Mouse (Mus musculus): ENCODE measurements at regions not wholly inside any gene's neighbourhood (a gene's known extent, or its start where the extent isn't known, plus 50 kb on each side); places are given as distances from the start of the nearest gene placed in this dataset.

DNA sequence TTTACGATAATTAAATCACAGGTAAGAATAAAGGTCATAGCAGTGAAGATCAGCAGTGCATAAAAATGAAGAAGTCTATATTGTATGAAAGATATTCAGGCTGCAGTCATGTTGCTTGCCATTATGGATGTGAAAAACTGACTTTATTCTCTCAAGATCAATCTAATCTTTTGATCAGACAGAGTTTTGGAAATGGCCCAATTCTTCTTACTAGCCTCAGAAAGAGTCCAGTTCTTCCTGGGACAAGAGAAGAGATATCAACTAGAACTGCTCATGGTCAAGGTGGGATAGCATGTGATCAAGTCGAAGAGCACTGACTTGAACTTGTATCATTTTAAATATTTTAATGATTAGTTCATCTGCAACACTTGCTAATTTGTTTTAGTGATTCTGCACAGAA lies 350.1 kb downstream of the Tmem161b start:
- no peaks in the 10 kb centered on the region for H3K36me3 ChIP-seq (ENCODE audit: insufficient read depth)
- H3K4me2 ChIP-seq (ENCODE audit: low read depth), result no peak overlapping the region
- H3K4me3 ChIP-seq (ENCODE audit: low read depth, low read length), result no peak overlapping the region
- DNase-seq, result peak; percentile 20
- no peak for TF ChIP-seq CTCF (IDR thresholded peaks at IDR 0.05; ENCODE audit: low read depth)
- WGBS, result 46% methylated on average over 2 of the region's 2 CpGs
- no peak for ATAC-seq
- peaks cover 18% of the 10 kb centered on the region for H3K4me1 ChIP-seq (ENCODE audit: insufficient read depth)
- no peaks in the 10 kb centered on the region for H3K9me3 ChIP-seq (ENCODE audit: low read length)
- peak overlapping the region; percentile 83; the same call in 1 of the 2 replicates for H3K27ac ChIP-seq (ENCODE audit: low read depth, low read length)
- no peaks in the 10 kb centered on the region for H3K27me3 ChIP-seq (ENCODE audit: insufficient read depth, low read length)
- H3K9ac ChIP-seq, result no peak overlapping the region

DNA sequence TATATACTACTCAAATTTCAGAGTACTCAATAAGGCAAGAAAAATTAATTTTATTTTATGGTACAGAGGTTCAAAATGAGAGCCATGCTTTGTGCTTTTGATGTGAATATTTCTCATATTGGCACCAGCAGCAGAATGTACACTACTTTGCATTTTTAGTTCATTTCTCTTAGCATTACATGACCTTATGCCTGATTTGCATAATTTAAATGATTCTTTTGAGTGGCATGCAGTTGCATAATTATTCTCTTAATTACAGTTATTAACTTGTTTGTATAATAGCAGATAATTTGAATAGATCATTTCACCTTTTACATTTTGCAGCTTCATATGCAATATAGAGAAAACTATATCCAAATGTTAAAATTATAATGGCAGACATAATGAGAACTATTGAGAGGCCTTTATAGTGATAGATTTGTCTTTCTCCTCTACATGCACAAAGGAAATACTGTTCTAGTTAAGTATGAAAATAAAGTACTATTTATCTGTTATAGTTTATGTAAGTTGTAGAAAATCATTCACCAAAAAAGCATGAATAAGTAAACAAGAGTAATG lies 374.6 kb downstream of the Tmem161b start:
- Histone ChIP-seq H3K27ac (ENCODE audit: low read depth, low read length) (no peak overlapping the region), H3K9ac (no peak overlapping the region), H3K4me1 (ENCODE audit: insufficient read depth) (no peaks in the 10 kb centered on the region), H3K4me2 (ENCODE audit: low read depth) (no peak overlapping the region), H3K4me3 (ENCODE audit: low read depth, low read length) (no peak overlapping the region), H3K36me3 (ENCODE audit: insufficient read depth) (no peaks in the 10 kb centered on the region), H3K27me3 (ENCODE audit: insufficient read depth, low read length) (no peaks in the 10 kb centered on the region), H3K9me3 (ENCODE audit: low read length) (0 out of 2 replicates have a peak, but pooled peaks cover 4% of the 10 kb centered on the region)
- DNase-seq (no peak), ATAC-seq (no peak)
- no peak for TF ChIP-seq CTCF (IDR thresholded peaks at IDR 0.05; ENCODE audit: low read depth)

DNA sequence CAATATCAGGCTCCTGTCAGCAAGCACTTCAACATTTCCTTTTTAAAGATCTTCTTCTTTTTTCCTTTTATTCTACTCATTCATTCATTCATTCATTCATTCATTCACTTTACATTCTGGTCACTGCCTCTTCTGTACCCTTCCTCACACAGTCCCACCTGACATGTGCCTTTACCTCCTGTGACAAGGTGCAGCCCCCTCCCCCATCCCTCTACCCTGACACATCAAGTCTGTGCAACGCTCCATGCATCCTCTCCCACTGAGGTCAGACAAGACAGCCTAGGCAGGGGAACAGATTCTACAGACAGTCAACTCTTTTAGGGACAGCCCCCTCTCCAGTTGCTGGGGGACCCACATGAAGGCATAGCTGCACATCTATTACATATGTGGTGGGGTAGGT lies 380.5 kb downstream of the Tmem161b start:
- H3K4me3 ChIP-seq (ENCODE audit: low read depth, low read length), result no peak overlapping the region
- WGBS, result 91% methylated on average over 1 of the region's 1 CpGs
- no peak for ATAC-seq
- DNase-seq, result no peak
- no peaks in the 10 kb centered on the region for H3K4me1 ChIP-seq (ENCODE audit: insufficient read depth)
- H3K27me3 ChIP-seq (ENCODE audit: insufficient read depth, low read length), result no peaks in the 10 kb centered on the region
- H3K4me2 ChIP-seq (ENCODE audit: low read depth), result no peak overlapping the region
- no peak for TF ChIP-seq CTCF (IDR thresholded peaks at IDR 0.05; ENCODE audit: low read depth)
- H3K27ac ChIP-seq (ENCODE audit: low read depth, low read length), result no peak overlapping the region
- no peaks in the 10 kb centered on the region for H3K36me3 ChIP-seq (ENCODE audit: insufficient read depth)
- H3K9ac ChIP-seq, result no peak overlapping the region
- H3K9me3 ChIP-seq (ENCODE audit: low read length), result 0 out of 2 replicates have a peak, but pooled peaks cover 6% of the 10 kb centered on the region

DNA sequence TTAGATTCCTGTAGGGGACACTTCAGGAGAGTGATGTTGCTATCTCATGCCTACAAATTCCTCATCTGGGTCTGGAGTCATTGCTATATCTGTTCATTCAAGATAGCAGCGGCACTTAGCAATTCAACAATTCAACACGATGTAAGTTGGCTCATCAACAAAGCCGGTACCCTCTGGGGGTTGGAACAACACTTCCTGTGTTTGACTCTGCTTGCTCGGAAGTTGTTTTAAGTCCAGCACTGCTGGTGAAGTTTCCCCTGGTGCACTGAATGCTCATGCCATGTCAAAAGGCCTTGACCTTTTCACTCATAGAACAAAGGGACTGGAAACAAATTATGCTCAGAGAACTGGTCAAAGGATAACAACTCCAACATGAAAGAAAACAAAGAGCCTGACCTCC lies 390.4 kb downstream of the Tmem161b start:
- ATAC-seq (peak; percentile 25; the same call in 1 of the 2 replicates), DNase-seq (no peak)
- Histone ChIP-seq H3K27ac (ENCODE audit: low read depth, low read length) (no peak overlapping the region), H3K4me1 (ENCODE audit: insufficient read depth) (no peaks in the 10 kb centered on the region), H3K27me3 (ENCODE audit: insufficient read depth, low read length) (no peaks in the 10 kb centered on the region), H3K9ac (no peak overlapping the region), H3K4me3 (ENCODE audit: low read depth, low read length) (no peak overlapping the region), H3K36me3 (ENCODE audit: insufficient read depth) (no peaks in the 10 kb centered on the region), H3K4me2 (ENCODE audit: low read depth) (no peak overlapping the region), H3K9me3 (ENCODE audit: low read length) (no peaks in the 10 kb centered on the region)
- no peak for TF ChIP-seq CTCF (IDR thresholded peaks at IDR 0.05; ENCODE audit: low read depth)
- WGBS, result 16% methylated on average over 4 of the region's 4 CpGs

DNA sequence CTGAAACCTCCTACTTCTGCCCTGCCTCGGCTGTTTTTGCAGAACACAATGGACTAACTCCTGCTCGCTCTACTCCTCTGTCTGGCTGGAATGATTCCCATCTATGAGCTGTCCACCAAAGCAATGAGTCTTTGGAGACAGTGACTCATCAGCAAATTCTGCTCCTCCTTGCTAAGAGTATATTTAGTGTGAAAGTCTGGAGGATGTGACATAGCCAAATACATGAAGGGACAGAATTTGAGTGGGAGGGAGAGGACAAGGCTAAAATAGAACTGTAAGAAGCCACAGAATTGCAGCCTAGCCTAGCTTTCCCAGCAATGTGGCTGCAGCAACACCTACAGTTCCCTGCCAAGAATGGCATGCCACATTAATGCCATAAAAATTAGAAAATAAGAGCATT lies 390.9 kb downstream of the Tmem161b start:
- peak; percentile 61 for DNase-seq
- no peaks in the 10 kb centered on the region for H3K36me3 ChIP-seq (ENCODE audit: insufficient read depth)
- H3K4me1 ChIP-seq (ENCODE audit: insufficient read depth), result no peaks in the 10 kb centered on the region
- no peaks in the 10 kb centered on the region for H3K27me3 ChIP-seq (ENCODE audit: insufficient read depth, low read length)
- no peak overlapping the region for H3K9ac ChIP-seq
- H3K4me3 ChIP-seq (ENCODE audit: low read depth, low read length), result no peak overlapping the region
- no peaks in the 10 kb centered on the region for H3K9me3 ChIP-seq (ENCODE audit: low read length)
- no peak overlapping the region for H3K27ac ChIP-seq (ENCODE audit: low read depth, low read length)
- ATAC-seq, result peak; percentile 85
- TF ChIP-seq CTCF (IDR thresholded peaks at IDR 0.05; ENCODE audit: low read depth), result peak; percentile 62
- H3K4me2 ChIP-seq (ENCODE audit: low read depth), result no peak overlapping the region
- WGBS, result 15% methylated on average over 2 of the region's 2 CpGs

DNA sequence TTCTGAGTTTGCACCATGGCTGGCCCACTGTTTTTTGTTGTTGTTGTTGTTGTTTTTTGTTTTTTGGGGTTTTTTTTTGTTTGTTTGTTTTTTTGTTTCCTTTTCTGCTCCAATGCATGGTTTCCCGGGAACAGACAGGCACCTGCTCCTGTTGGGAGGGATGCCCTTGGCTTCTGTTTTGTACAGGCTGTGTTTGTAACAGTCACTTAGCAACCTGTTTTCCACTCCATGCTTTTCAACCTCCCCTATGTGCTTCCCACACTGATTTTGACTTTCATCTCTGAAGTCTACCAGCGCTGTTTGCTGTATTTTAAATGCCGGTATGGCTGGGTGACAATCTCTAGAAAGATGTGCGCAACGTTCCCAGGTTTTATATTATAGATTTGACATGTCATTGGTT lies 402.6 kb downstream of the Tmem161b start:
- Histone ChIP-seq H3K9ac (no peak overlapping the region), H3K27me3 (ENCODE audit: insufficient read depth, low read length) (no peaks in the 10 kb centered on the region), H3K4me1 (ENCODE audit: insufficient read depth) (no peaks in the 10 kb centered on the region), H3K36me3 (ENCODE audit: insufficient read depth) (no peaks in the 10 kb centered on the region), H3K4me2 (ENCODE audit: low read depth) (no peak overlapping the region), H3K4me3 (ENCODE audit: low read depth, low read length) (no peak overlapping the region), H3K27ac (ENCODE audit: low read depth, low read length) (no peak overlapping the region), H3K9me3 (ENCODE audit: low read length) (no peaks in the 10 kb centered on the region)
- DNase-seq (peak; percentile 51), ATAC-seq (peak; percentile 82)
- no peak for TF ChIP-seq CTCF (IDR thresholded peaks at IDR 0.05; ENCODE audit: low read depth)
- WGBS, result 47% methylated on average over 5 of the region's 5 CpGs

DNA sequence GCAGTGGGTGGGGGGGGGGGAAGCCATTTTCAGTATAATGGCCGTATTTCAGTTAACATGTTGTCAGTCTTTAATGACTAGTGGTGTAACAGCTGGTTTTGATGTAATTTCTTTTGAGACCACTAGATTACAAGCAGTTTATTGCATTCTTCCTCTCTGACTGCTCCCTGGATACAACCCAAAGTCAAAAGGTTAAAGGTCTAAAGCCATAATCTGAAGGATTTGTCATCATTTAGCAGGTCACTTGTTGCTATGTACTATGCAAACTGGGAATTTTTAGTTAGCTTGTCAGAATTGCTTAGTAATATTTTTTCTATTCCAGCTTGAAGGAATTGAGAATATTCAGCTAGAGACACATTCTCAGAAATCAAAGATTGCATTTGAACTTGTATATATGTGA lies 403.4 kb downstream of the Tmem161b start:
- H3K4me3 ChIP-seq (ENCODE audit: low read depth, low read length), result no peak overlapping the region
- no peak overlapping the region for H3K27ac ChIP-seq (ENCODE audit: low read depth, low read length)
- no peak for TF ChIP-seq CTCF (IDR thresholded peaks at IDR 0.05; ENCODE audit: low read depth)
- DNase-seq (no peak), ATAC-seq (no peak)
- no peak overlapping the region for H3K9ac ChIP-seq
- no peaks in the 10 kb centered on the region for H3K27me3 ChIP-seq (ENCODE audit: insufficient read depth, low read length)
- no peaks in the 10 kb centered on the region for H3K4me1 ChIP-seq (ENCODE audit: insufficient read depth)
- 32% methylated on average over 1 of the region's 1 CpGs for WGBS
- H3K36me3 ChIP-seq (ENCODE audit: insufficient read depth), result no peaks in the 10 kb centered on the region
- no peak overlapping the region for H3K4me2 ChIP-seq (ENCODE audit: low read depth)
- no peaks in the 10 kb centered on the region for H3K9me3 ChIP-seq (ENCODE audit: low read length)

All from forebrain, postnatal 0 days (tissue).